Mouse (Mus musculus): Measurements from ENCODE around the gene Clpx. TPM values are rescaled to one million over a fixed set of nuclear protein-coding genes. Genes with fewer than 3 reads are reported as not detected.
A peak's percentile ranks its signal among the peaks of the same experiment; 100 is the strongest.

Clpx gene
- polyA plus RNA-seq, 1 experiment = 25.8 TPM

GRCm38 (mm10) chr9:65358956-65359480 is 65.0 kb downstream of the Clpx start:
- 83% methylated on average over 1 of the region's 1 CpGs for WGBS
- Histone ChIP-seq H3K36me3 (ENCODE audit: control insufficient read depth, insufficient read depth, low read length) (peaks cover 14% of the 10 kb centered on the region), H3K4me3 (ENCODE audit: insufficient read depth, low read depth, low read length) (no peak overlapping the region), H3K27me3 (replicated peaks; ENCODE audit: control insufficient read depth, insufficient read depth, low read length) (no peaks in the 10 kb centered on the region), H3K4me1 (ENCODE audit: control insufficient read depth, insufficient read depth, low read length) (peaks cover 11% of the 10 kb centered on the region; the same call in 1 of the 2 replicates), H3K27ac (ENCODE audit: insufficient read depth, low read depth, low read length) (no peak overlapping the region)
- TF ChIP-seq POLR2A (IDR thresholded peaks at IDR 0.05; ENCODE audit: low read depth, low read length) = no peak
- TF ChIP-seq CTCF (conservative IDR thresholded peaks at IDR 0.05; ENCODE audit: insufficient read depth, insufficient read length, low read depth, low read length) = no peak
- DNase-seq = peak; percentile 25

GRCm38 (mm10) chr9:65360641-65361448 is 66.8 kb downstream of the Clpx start, which contains the start of gene Ubap1l:
Ubap1l (plus strand) TSS chr9:65361041.
- 64% methylated on average over 16 of the region's 16 CpGs for whole genome bisulfite sequencing

DNA sequence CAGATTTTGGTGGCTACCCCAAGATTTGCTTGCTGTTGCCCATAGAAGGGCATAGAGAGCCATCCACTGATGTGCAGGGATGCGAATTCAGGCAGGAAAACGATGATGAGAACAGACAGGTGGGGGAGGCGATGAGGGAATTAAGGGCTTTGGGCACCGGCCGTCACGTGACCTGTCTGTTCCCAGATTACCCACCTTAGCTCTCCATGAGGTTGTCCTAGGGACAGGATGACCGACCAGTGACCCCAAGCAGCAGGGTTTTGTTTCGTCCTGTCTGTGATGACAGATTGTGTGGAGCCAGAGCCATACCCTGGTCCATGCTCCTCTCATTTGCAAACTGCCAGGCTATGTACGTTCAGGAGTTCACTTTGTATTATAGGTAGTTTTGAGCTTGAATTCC is 69.6 kb downstream of the Clpx start:
- H3K4me1 ChIP-seq (ENCODE audit: control insufficient read depth, insufficient read depth, low read length) = peaks cover 11% of the 10 kb centered on the region; the same call in 1 of the 2 replicates
- no peak for TF ChIP-seq POLR2A (IDR thresholded peaks at IDR 0.05; ENCODE audit: low read depth, low read length)
- TF ChIP-seq CTCF (conservative IDR thresholded peaks at IDR 0.05; ENCODE audit: insufficient read depth, insufficient read length, low read depth, low read length) = no peak
- WGBS = 49% methylated on average over 9 of the region's 9 CpGs

More at GRCm38 (mm10) chr9:65360641-65361448, 66.8 kb downstream of the Clpx start, which contains the start of gene Ubap1l:
- H3K27ac ChIP-seq (ENCODE audit: insufficient read depth, low read depth, low read length) = peak within 1 kb of the TSS; percentile 32
- H3K4me1 ChIP-seq (ENCODE audit: control insufficient read depth, insufficient read depth, low read length) = peaks cover 11% of the 10 kb centered on the region; the same call in 1 of the 2 replicates
- DNase-seq = peak; percentile 77
- no peaks in the 10 kb centered on the region for H3K27me3 ChIP-seq (replicated peaks; ENCODE audit: control insufficient read depth, insufficient read depth, low read length)
- no peak within 1 kb of the TSS for H3K4me3 ChIP-seq (ENCODE audit: insufficient read depth, low read depth, low read length)
- no peak for TF ChIP-seq CTCF (conservative IDR thresholded peaks at IDR 0.05; ENCODE audit: insufficient read depth, insufficient read length, low read depth, low read length)
- TF ChIP-seq POLR2A (IDR thresholded peaks at IDR 0.05; ENCODE audit: low read depth, low read length) = no peak
- H3K36me3 ChIP-seq (ENCODE audit: control insufficient read depth, insufficient read depth, low read length) = peaks cover 14% of the 10 kb centered on the region

GRCm38 (mm10) chr9:65365721-65366120 is 71.7 kb downstream of the Clpx start:
- TF ChIP-seq POLR2A (IDR thresholded peaks at IDR 0.05; ENCODE audit: low read depth, low read length) (no peak), CTCF (conservative IDR thresholded peaks at IDR 0.05; ENCODE audit: insufficient read depth, insufficient read length, low read depth, low read length) (no peak)
- DNase-seq = no peak
- WGBS = 84% methylated on average over 7 of the region's 7 CpGs
- Histone ChIP-seq H3K27me3 (replicated peaks; ENCODE audit: control insufficient read depth, insufficient read depth, low read length) (no peaks in the 10 kb centered on the region), H3K4me3 (ENCODE audit: insufficient read depth, low read depth, low read length) (no peak overlapping the region), H3K27ac (ENCODE audit: insufficient read depth, low read depth, low read length) (no peak overlapping the region), H3K36me3 (ENCODE audit: control insufficient read depth, insufficient read depth, low read length) (peaks cover 2% of the 10 kb centered on the region; the same call in 1 of the 2 replicates), H3K4me1 (ENCODE audit: control insufficient read depth, insufficient read depth, low read length) (peaks cover 7% of the 10 kb centered on the region; the same call in 1 of the 2 replicates)

More for the DNA sequence above, 69.6 kb downstream of the Clpx start:
- H3K36me3 ChIP-seq (ENCODE audit: control insufficient read depth, insufficient read depth, low read length) = peaks cover 8% of the 10 kb centered on the region
- no peak overlapping the region for H3K4me3 ChIP-seq (ENCODE audit: insufficient read depth, low read depth, low read length)
- no peaks in the 10 kb centered on the region for H3K27me3 ChIP-seq (replicated peaks; ENCODE audit: control insufficient read depth, insufficient read depth, low read length)
- H3K27ac ChIP-seq (ENCODE audit: insufficient read depth, low read depth, low read length) = no peak overlapping the region
- no peak for DNase-seq

GRCm38 (mm10) chr9:65371756-65372155 is 77.7 kb downstream of the Clpx start:
- DNase-seq = no peak
- H3K27me3 ChIP-seq (replicated peaks; ENCODE audit: control insufficient read depth, insufficient read depth, low read length) = no peaks in the 10 kb centered on the region
- H3K4me3 ChIP-seq (ENCODE audit: insufficient read depth, low read depth, low read length) = no peak overlapping the region
- H3K4me1 ChIP-seq (ENCODE audit: control insufficient read depth, insufficient read depth, low read length) = no peaks in the 10 kb centered on the region
- TF ChIP-seq CTCF (conservative IDR thresholded peaks at IDR 0.05; ENCODE audit: insufficient read depth, insufficient read length, low read depth, low read length) = no peak
- no peak for TF ChIP-seq POLR2A (IDR thresholded peaks at IDR 0.05; ENCODE audit: low read depth, low read length)
- H3K36me3 ChIP-seq (ENCODE audit: control insufficient read depth, insufficient read depth, low read length) = no peaks in the 10 kb centered on the region
- H3K27ac ChIP-seq (ENCODE audit: insufficient read depth, low read depth, low read length) = no peak overlapping the region
- 86% methylated on average over 24 of the region's 24 CpGs for WGBS

DNA sequence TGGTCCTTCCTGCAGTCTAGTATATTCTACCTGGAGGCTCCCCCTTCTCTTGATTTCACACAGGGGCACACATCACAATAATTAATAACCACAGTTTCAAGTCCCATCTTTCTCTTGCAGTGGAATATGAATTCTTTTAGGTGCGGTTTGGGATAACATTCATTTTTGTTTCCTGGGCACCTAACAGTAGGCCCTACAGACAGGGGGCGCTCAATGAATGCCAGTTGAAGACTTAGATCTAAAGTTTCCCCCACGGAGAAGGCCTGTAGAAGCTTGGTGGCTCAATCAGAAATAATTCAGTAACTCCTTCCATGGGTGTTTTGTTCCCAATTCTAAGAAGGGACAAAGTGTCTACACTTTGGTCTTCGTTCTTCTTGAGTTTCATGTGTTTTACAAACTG is 78.4 kb downstream of the Clpx start:
- WGBS = 65% methylated on average over 4 of the region's 4 CpGs
- peak; percentile 53 for DNase-seq
- Histone ChIP-seq H3K27me3 (replicated peaks; ENCODE audit: control insufficient read depth, insufficient read depth, low read length) (no peaks in the 10 kb centered on the region), H3K4me1 (ENCODE audit: control insufficient read depth, insufficient read depth, low read length) (no peaks in the 10 kb centered on the region), H3K4me3 (ENCODE audit: insufficient read depth, low read depth, low read length) (no peak overlapping the region), H3K27ac (ENCODE audit: insufficient read depth, low read depth, low read length) (no peak overlapping the region), H3K36me3 (ENCODE audit: control insufficient read depth, insufficient read depth, low read length) (no peaks in the 10 kb centered on the region)
- TF ChIP-seq CTCF (conservative IDR thresholded peaks at IDR 0.05; ENCODE audit: insufficient read depth, insufficient read length, low read depth, low read length) (peak; percentile 60), POLR2A (IDR thresholded peaks at IDR 0.05; ENCODE audit: low read depth, low read length) (no peak)

Measured in kidney, adult 2 months (tissue).